Mouse (Mus musculus): ENCODE results near the gene D630039A03Rik. TPM values are rescaled to one million over a fixed set of nuclear protein-coding genes. Genes with fewer than 3 reads are reported as not detected.
A peak's percentile ranks its signal among the peaks of the same experiment; 100 is the strongest.

D630039A03Rik gene
- total and polyA plus RNA-seq, 2 experiments from 2014 or later = 0.52 to 0.54 TPM

DNA sequence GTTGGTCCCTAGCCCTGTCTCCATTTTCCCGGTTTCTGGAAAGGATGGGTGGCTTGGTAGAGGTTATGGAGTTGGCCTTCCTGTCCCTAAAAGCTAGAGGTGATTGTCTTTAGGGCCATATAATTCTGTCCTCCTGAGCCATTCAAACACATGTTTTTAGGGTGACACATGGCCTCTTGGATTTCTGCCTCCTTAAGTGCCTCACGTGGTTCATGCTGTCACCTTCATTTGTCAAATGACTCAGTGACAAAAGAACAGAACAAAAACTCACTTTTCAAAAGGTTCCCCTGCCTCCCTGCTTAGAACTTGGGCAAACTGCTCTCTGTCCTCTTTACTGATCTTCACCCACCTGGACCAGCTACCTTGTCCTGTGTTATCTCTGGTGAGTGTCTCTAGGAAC, 30.9 kb downstream of the D630039A03Rik start:
- no peak overlapping the region for H3K4me2 ChIP-seq (ENCODE audit: low read depth, low read length)
- H3K36me3 ChIP-seq (ENCODE audit: insufficient read depth, low read length) = no peaks in the 10 kb centered on the region
- no peak for TF ChIP-seq CTCF (IDR thresholded peaks at IDR 0.05; ENCODE audit: low read depth)
- H3K9me3 ChIP-seq (ENCODE audit: low read length) = no peaks in the 10 kb centered on the region
- H3K27ac ChIP-seq = no peak overlapping the region
- H3K9ac ChIP-seq (replicated peaks; ENCODE audit: low read length) = no peak overlapping the region
- no peak overlapping the region for H3K4me3 ChIP-seq (ENCODE audit: low read length)
- no peaks in the 10 kb centered on the region for H3K4me1 ChIP-seq (ENCODE audit: insufficient read depth, low read length)
- H3K27me3 ChIP-seq (ENCODE audit: insufficient read depth, low read length) = no peaks in the 10 kb centered on the region
- no peak for ATAC-seq
- DNase-seq (ENCODE audit: low spot score) = no peak
- WGBS = 68% methylated on average over 2 of the region's 2 CpGs

DNA sequence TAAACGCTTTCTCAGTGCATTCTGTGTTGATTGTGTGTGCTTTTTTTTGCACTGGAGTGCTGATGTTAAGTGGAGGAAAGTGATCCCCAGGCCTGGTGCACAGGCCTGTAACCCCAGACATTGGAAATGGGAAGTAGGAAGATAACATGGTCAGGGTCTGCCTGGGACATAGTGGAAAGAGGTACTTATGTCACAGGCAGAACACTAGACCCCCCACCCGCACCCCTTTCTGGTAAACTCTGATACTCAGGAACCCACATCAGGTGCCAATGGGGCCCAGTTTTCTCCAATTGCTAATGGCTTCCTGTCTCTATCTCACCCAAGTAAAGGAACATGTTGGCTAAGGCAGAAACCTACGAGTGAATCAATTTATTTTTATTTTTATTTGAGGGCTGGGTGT, 31.6 kb downstream of the D630039A03Rik start:
- Histone ChIP-seq H3K9me3 (ENCODE audit: low read length) (no peaks in the 10 kb centered on the region), H3K4me3 (ENCODE audit: low read length) (no peak overlapping the region), H3K4me2 (ENCODE audit: low read depth, low read length) (no peak overlapping the region), H3K27me3 (ENCODE audit: insufficient read depth, low read length) (no peaks in the 10 kb centered on the region), H3K4me1 (ENCODE audit: insufficient read depth, low read length) (no peaks in the 10 kb centered on the region), H3K36me3 (ENCODE audit: insufficient read depth, low read length) (no peaks in the 10 kb centered on the region), H3K9ac (replicated peaks; ENCODE audit: low read length) (no peak overlapping the region), H3K27ac (no peak overlapping the region)
- 85% methylated on average over 3 of the region's 3 CpGs for WGBS
- ATAC-seq (no peak), DNase-seq (ENCODE audit: low spot score) (no peak)
- TF ChIP-seq CTCF (IDR thresholded peaks at IDR 0.05; ENCODE audit: low read depth) = no peak

DNA sequence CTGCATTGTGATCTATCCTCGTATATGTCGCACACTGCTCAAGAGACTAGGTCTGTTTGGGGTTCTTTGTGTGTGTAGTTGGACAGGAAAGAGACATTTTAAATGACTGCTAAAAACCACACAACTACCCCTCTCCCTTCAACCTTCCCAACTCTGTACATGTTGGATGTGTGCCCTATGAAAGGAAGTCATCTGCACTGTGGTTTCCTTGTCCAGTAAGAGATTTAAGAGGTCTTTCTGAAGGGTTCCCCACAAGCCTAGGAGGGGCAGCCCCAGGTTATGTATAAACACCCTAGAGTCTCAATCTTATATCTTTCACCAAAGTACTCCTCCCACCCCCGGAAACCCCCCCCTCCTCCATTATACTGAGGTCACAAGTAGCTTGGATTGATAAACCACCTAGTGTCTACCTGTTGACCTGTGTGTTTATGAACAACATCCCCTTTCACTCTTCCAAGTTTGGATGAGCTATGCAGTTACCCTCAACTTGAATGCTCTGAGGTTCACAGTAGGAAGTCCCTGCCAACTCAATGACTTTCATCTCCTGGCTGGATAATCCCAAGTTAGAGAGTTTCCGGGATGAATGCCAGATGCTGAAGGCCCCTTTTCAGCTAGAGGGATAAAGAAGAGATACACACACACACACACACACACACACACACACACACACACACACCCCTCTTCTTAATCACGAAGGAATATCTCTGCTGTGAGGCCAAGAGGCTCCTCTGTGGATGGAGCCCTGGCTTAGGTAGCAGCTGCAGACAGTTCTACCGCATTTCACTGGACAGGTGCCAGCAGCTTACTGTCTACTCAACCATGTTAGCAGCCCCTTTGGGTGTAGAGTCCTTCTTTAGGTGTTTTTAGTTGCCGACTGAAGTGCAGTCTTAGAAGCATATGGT, 32.3 kb downstream of the D630039A03Rik start:
- TF ChIP-seq CTCF (IDR thresholded peaks at IDR 0.05; ENCODE audit: low read depth) = no peak
- DNase-seq (ENCODE audit: low spot score) (peak; percentile 61), ATAC-seq (peak; percentile 46)
- 59% methylated on average over 7 of the region's 7 CpGs for WGBS
- H3K27ac ChIP-seq = no peak overlapping the region
- H3K36me3 ChIP-seq (ENCODE audit: insufficient read depth, low read length) = no peaks in the 10 kb centered on the region
- H3K9me3 ChIP-seq (ENCODE audit: low read length) = no peaks in the 10 kb centered on the region
- H3K4me1 ChIP-seq (ENCODE audit: insufficient read depth, low read length) = no peaks in the 10 kb centered on the region
- H3K27me3 ChIP-seq (ENCODE audit: insufficient read depth, low read length) = no peaks in the 10 kb centered on the region
- H3K4me2 ChIP-seq (ENCODE audit: low read depth, low read length) = no peak overlapping the region
- no peak overlapping the region for H3K4me3 ChIP-seq (ENCODE audit: low read length)
- H3K9ac ChIP-seq (replicated peaks; ENCODE audit: low read length) = no peak overlapping the region

DNA sequence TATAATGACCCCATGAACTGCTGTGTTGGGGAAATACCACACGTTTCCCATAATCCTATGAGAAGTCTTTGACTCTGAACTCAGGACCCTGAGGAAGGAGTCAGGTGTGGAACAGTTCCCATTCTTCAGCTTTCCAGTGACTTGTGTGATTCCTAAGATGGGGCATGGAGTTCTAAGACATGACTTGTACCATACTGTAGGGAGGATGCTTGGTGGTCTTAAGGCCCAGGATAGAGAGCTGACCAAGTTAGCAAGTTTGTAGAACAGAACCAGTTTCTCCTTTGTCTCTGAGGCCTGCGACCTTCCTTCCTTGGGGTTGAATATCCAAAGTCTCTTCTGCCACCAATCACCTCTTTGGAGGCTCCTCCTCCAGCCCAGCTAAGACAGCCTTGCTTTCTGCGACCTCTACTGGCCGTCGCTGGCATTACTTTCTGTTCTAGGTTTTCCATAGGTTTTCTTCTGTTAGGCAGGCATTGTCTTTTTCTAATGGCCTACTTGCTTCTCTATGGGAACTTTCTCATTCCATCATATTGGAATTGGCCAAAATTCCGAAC, 36.2 kb downstream of the D630039A03Rik start:
- Histone ChIP-seq H3K4me2 (ENCODE audit: low read depth, low read length) (no peak overlapping the region), H3K4me3 (ENCODE audit: low read length) (no peak overlapping the region), H3K9ac (replicated peaks; ENCODE audit: low read length) (no peak overlapping the region), H3K4me1 (ENCODE audit: insufficient read depth, low read length) (no peaks in the 10 kb centered on the region), H3K9me3 (ENCODE audit: low read length) (no peaks in the 10 kb centered on the region), H3K27ac (no peak overlapping the region), H3K36me3 (ENCODE audit: insufficient read depth, low read length) (no peaks in the 10 kb centered on the region), H3K27me3 (ENCODE audit: insufficient read depth, low read length) (no peaks in the 10 kb centered on the region)
- DNase-seq (ENCODE audit: low spot score) = peak; percentile 84
- peak; percentile 91 for TF ChIP-seq CTCF (IDR thresholded peaks at IDR 0.05; ENCODE audit: low read depth)
- ATAC-seq = 0 out of 2 replicates have a peak, but pooled peaks have one; percentile 67
- WGBS = 17% methylated on average over 6 of the region's 6 CpGs

DNA sequence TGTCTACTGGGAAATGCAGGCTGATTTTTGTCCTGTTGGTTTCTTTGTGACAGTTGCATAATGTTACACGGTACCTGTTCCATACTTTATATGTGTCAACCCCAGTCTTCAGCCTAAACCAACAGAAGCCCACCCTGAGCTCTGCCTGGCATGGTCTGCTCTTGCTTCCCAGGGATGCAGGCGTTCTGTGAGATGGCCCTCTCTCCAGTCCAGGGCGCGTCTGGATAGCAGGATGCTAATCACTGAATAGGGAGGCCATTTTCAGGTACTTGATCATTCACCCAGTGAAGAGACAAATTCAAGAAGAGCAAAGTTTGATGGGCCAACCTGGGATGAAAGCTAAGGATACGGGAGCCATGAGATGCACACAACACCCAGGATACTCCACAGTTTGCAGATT, 37.0 kb downstream of the D630039A03Rik start:
- DNase-seq (ENCODE audit: low spot score) = no peak
- Histone ChIP-seq H3K9me3 (ENCODE audit: low read length) (no peaks in the 10 kb centered on the region), H3K27ac (no peak overlapping the region), H3K27me3 (ENCODE audit: insufficient read depth, low read length) (no peaks in the 10 kb centered on the region), H3K36me3 (ENCODE audit: insufficient read depth, low read length) (no peaks in the 10 kb centered on the region), H3K4me2 (ENCODE audit: low read depth, low read length) (no peak overlapping the region), H3K9ac (replicated peaks; ENCODE audit: low read length) (no peak overlapping the region), H3K4me1 (ENCODE audit: insufficient read depth, low read length) (no peaks in the 10 kb centered on the region), H3K4me3 (ENCODE audit: low read length) (no peak overlapping the region)
- ATAC-seq = no peak
- no peak for TF ChIP-seq CTCF (IDR thresholded peaks at IDR 0.05; ENCODE audit: low read depth)
- 92% methylated on average over 5 of the region's 5 CpGs for WGBS

DNA sequence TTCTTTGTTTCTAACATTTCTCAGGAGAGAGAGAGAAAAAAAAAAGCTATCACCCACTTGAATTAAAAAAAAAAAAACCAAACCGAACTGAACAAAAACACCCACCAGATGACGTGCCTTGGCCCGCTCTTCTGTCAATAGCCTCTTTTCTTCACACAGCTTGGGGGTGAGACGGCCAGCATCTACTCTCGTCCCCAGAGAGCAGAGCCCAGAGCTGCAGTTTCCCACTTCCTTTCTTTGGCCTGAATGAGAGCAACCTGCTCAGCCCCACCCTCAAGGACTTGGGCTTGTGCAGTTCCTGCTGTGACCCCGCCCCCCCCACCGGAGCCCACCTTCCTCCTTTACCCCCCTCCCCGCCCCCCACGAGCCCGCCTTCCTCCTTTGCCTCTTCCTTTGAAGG, 48.6 kb downstream of the D630039A03Rik start:
- WGBS = 39% methylated on average over 10 of the region's 10 CpGs
- 0 out of 2 replicates have a peak overlapping the region, but pooled peaks have one; percentile 45 for H3K27ac ChIP-seq
- H3K4me2 ChIP-seq (ENCODE audit: low read depth, low read length) = peak overlapping the region; percentile 27
- H3K4me1 ChIP-seq (ENCODE audit: insufficient read depth, low read length) = peaks cover 5% of the 10 kb centered on the region; the same call in 1 of the 2 replicates
- H3K9me3 ChIP-seq (ENCODE audit: low read length) = no peaks in the 10 kb centered on the region
- TF ChIP-seq CTCF (IDR thresholded peaks at IDR 0.05; ENCODE audit: low read depth) = no peak
- no peaks in the 10 kb centered on the region for H3K27me3 ChIP-seq (ENCODE audit: insufficient read depth, low read length)
- DNase-seq (ENCODE audit: low spot score) (peak; percentile 58), ATAC-seq (0 out of 2 replicates have a peak, but pooled peaks have one; percentile 61)
- no peaks in the 10 kb centered on the region for H3K36me3 ChIP-seq (ENCODE audit: insufficient read depth, low read length)
- H3K4me3 ChIP-seq (ENCODE audit: low read length) = no peak overlapping the region
- H3K9ac ChIP-seq (replicated peaks; ENCODE audit: low read length) = no peak overlapping the region

Data from hindbrain, postnatal 0 days (tissue).